Mouse (Mus musculus): ENCODE results near the gene Fam122a. TPM values are rescaled to one million over a fixed set of nuclear protein-coding genes. Genes with fewer than 3 reads are reported as not detected.

Fam122a gene
- polyA plus RNA-seq (2021; fragmentation: Nextera tagmentation): 17.4 and 17.6 TPM in 2 replicates
- long read RNA-seq, experiment 1, partial matches to known transcripts: 0 of 2 reads
- long read RNA-seq, experiment 1, other reads (novel, unspliced or antisense): 0 of 2 reads
- long read RNA-seq, experiment 2, transcript Fam122a-201 (1 exons, 855 nt): major isoform, 15 of 15 reads
- long read RNA-seq, experiment 2, partial matches to known transcripts: 0 of 15 reads
- long read RNA-seq, experiment 2, other reads (novel, unspliced or antisense): 0 of 15 reads

DNA sequence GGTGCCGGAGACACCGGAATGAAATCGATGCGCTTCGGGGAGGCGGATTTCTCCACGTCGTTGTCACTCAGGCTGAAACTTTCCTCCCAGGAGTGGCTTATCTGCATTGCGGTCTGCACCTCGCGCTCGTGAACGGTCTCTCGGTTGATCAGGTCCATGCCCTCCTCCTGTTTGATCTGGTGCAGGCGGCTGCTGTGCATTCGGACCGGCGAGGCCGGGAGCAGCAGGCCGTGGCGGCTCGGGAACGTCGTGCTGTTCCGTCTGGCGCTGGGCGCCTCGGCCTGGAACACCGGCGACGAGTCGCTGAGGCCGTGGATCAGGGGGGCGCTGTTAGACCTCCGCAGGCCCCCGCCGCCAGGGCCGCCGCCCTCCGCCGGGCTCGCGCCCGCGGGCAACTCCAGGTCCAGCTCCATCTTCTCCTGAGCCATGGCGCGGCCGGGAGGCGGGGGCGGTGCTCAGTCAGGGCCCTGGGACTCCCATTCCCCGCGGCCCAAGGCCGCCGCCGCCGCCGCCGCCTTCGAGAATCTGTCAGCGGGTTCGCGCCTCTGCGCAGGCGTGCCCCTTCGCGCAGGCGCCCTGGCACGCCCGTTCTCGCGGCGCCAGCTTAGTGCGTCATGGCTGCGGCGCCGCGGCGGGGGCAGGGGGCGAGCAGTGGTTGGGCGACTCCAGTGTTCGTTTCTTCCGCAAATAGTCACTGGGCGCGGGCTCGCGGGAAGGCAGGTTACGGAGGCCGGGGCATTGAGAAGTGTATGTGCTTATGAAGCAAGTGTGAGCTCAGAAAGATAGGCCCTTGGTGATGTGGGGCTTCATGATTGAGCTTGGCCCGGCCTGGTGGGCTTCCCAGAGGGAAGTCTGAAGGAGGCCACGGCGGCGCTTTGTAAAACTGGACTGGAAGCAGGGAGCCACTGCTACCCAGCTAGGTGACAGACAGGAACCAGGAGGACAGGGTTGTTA is at the start of gene Fam122a:
TSS of gene Fam122a (minus strand) at position 428 of the 954 bp plus-strand sequence.

Other genes starting within 250 kb of the Fam122a start
- 22.1 and 25.0 TPM in 2 replicates for gene Fxn, start 196.8 kb downstream of the Fam122a start, polyA plus RNA-seq (2021; fragmentation: Nextera tagmentation)
- gene Pip5k1b, start 78.5 kb upstream of the Fam122a start, polyA plus RNA-seq (2021; fragmentation: Nextera tagmentation): 11.7 and 17.9 TPM in 2 replicates
- 0.64 and 0.78 TPM in 2 replicates for gene Tmem252, start 196.7 kb upstream of the Fam122a start, polyA plus RNA-seq (2021; fragmentation: Nextera tagmentation)

All from layer of hippocampus, adult 6 months (tissue).